Mouse (Mus musculus) splenic B cell, adult 2 months (primary cell): ENCODE measurements around the gene Tnni3k.
A peak's percentile ranks its signal among the peaks of the same experiment; 100 is the strongest.

Experiments
- DNase-seq: peaks from one replicate; pipeline ENCODE4 v3.0.0-alpha.2; 2011; ENCODE audit warnings: low read depth, low spot score
- H3K27me3 ChIP-seq: 2 replicates; pipeline ENCODE4 v1.6.1; 2012; ENCODE audit warnings: mild to moderate bottlenecking, low read length, moderate library complexity, mixed read lengths; ENCODE audit not compliant: control insufficient read depth, poor library complexity, insufficient read depth, severe bottlenecking
- H3K36me3 ChIP-seq: 2 replicates; pipeline ENCODE4 v1.6.1; 2012; ENCODE audit warnings: mild to moderate bottlenecking, low read length, moderate library complexity, mixed read lengths; ENCODE audit not compliant: control insufficient read depth, poor library complexity, insufficient read depth, severe bottlenecking

Tnni3k gene

GRCm38 (mm10) chr3:155055231-155055916 is at the start of gene Tnni3k:
TSS of gene Tnni3k (minus strand) at chr3:155055407.
- no peaks in the 10 kb centered on the region for H3K36me3 ChIP-seq
- DNase-seq: no peak
- no peaks in the 10 kb centered on the region for H3K27me3 ChIP-seq

- Histone ChIP-seq H3K36me3 (no peaks in the 10 kb centered on the region), H3K27me3 (no peaks in the 10 kb centered on the region)
- DNase-seq: no peak
These were observed 44.1 kb upstream of the Tnni3k start for GRCm38 (mm10) chr3:155099266-155099665.

- no peaks in the 10 kb centered on the region for H3K27me3 ChIP-seq
- peak; percentile 89 for DNase-seq
- 0 out of 2 replicates have a peak, but pooled peaks cover 3% of the 10 kb centered on the region for H3K36me3 ChIP-seq
These were observed 38.1 kb upstream of the Tnni3k start, which contains the start of the genes Fpgt and Lrriq3 for GRCm38 (mm10) chr3:155093116-155093956. TSS of gene Fpgt (minus strand) at chr3:155093403. TSS of gene Lrriq3 (plus strand) at chr3:155093434.

- peaks cover 10% of the 10 kb centered on the region for H3K36me3 ChIP-seq
- DNase-seq: no peak
- no peaks in the 10 kb centered on the region for H3K27me3 ChIP-seq
These were observed 36.9 kb upstream of the Tnni3k start for GRCm38 (mm10) chr3:155092081-155092480.

GRCm38 (mm10) chr3:155077908-155078307 is 22.7 kb upstream of the Tnni3k start:
- no peak for DNase-seq
- no peaks in the 10 kb centered on the region for H3K36me3 ChIP-seq
- H3K27me3 ChIP-seq: no peaks in the 10 kb centered on the region

- no peak for DNase-seq
- Histone ChIP-seq H3K27me3 (no peaks in the 10 kb centered on the region), H3K36me3 (no peaks in the 10 kb centered on the region)
These were observed 4.2 kb upstream of the Tnni3k start for GRCm38 (mm10) chr3:155059449-155059822.

GRCm38 (mm10) chr3:155058800-155059448 is 3.7 kb upstream of the Tnni3k start:
- no peak for DNase-seq
- Histone ChIP-seq H3K36me3 (no peaks in the 10 kb centered on the region), H3K27me3 (no peaks in the 10 kb centered on the region)

- no peaks in the 10 kb centered on the region for H3K27me3 ChIP-seq
- H3K36me3 ChIP-seq: no peaks in the 10 kb centered on the region
- no peak for DNase-seq
These were observed 2.4 kb upstream of the Tnni3k start for GRCm38 (mm10) chr3:155057566-155057965.

- Histone ChIP-seq H3K27me3 (no peaks in the 10 kb centered on the region), H3K36me3 (no peaks in the 10 kb centered on the region)
- no peak for DNase-seq
These were observed 1.4 kb upstream of the Tnni3k start for GRCm38 (mm10) chr3:155056606-155057005.

GRCm38 (mm10) chr3:155053189-155053588 is 2.0 kb downstream of the Tnni3k start:
- Histone ChIP-seq H3K27me3 (no peaks in the 10 kb centered on the region), H3K36me3 (no peaks in the 10 kb centered on the region)
- no peak for DNase-seq

GRCm38 (mm10) chr3:155052021-155052420 is 3.2 kb downstream of the Tnni3k start:
- Histone ChIP-seq H3K27me3 (no peaks in the 10 kb centered on the region), H3K36me3 (no peaks in the 10 kb centered on the region)
- no peak for DNase-seq

GRCm38 (mm10) chr3:155039012-155039836 is 16.0 kb downstream of the Tnni3k start:
- Histone ChIP-seq H3K36me3 (no peaks in the 10 kb centered on the region), H3K27me3 (no peaks in the 10 kb centered on the region)
- DNase-seq: no peak

GRCm38 (mm10) chr3:155034323-155034722 is 20.9 kb downstream of the Tnni3k start:
- Histone ChIP-seq H3K27me3 (no peaks in the 10 kb centered on the region), H3K36me3 (no peaks in the 10 kb centered on the region)
- no peak for DNase-seq

- DNase-seq: no peak
- H3K36me3 ChIP-seq: no peaks in the 10 kb centered on the region
- no peaks in the 10 kb centered on the region for H3K27me3 ChIP-seq
These were observed 25.0 kb downstream of the Tnni3k start for GRCm38 (mm10) chr3:155030200-155030599.
